Mouse (Mus musculus) E14TG2a.4 (cell line): Measurements from ENCODE around the gene U2af2.
A peak's percentile ranks its signal among the peaks of the same experiment; 100 is the strongest.

Experiments
- H3K27me3 ChIP-seq: 2 replicates; pipeline ENCODE4 v1.6.1; 2014; ENCODE audit warnings: low read length, control low read depth; ENCODE audit not compliant: insufficient read depth
- H3K36me3 ChIP-seq: 2 replicates; pipeline ENCODE4 v1.6.1; 2014; ENCODE audit warnings: low read length, control low read depth; ENCODE audit not compliant: insufficient read depth
- H3K4me1 ChIP-seq: replicated peaks from 2 replicates; pipeline ENCODE4 v1.6.1; 2014; ENCODE audit warnings: low read depth, low read length, control low read depth
- H3K4me3 ChIP-seq: replicated peaks from 2 replicates; pipeline ENCODE4 v1.5.1; 2014; ENCODE audit warnings: mild to moderate bottlenecking, low read length
- H3K9me3 ChIP-seq: 2 replicates; pipeline ENCODE4 v1.6.1; 2014; ENCODE audit warnings: low read length, control low read depth
- CTCF ChIP-seq: conservative IDR thresholded peaks from 2 replicates; pipeline ENCODE4 v1.5.1; 2014; ENCODE audit warnings: low read length
- NANOG ChIP-seq: IDR thresholded peaks from 2 replicates; pipeline ENCODE4 v1.6.1; 2014; ENCODE audit warnings: borderline replicate concordance, low read length, mixed read lengths
- POU5F1 ChIP-seq: IDR thresholded peaks from 2 replicates; pipeline ENCODE4 v1.6.1; 2014; ENCODE audit warnings: low read length, borderline replicate concordance

Gene U2af2

DNA sequence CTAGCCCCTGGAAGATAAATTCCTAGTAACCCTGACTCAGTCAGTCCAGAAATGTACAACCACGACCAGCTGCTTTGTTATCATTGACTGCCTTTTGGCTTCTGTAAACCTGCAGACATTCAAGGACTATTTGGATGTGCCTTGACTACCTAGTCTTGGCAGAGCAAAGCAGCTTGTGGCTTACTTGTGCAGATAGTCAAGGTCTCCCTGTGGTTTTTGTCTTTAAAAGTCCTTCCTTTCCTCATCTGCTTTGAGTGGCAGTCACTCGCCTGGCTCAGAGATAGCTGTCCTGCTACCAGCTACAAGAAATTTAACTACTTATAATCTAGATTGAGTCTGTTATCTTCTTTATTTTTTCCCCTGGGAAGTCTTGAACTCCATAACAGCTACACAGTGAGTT is 17.0 kb upstream of the U2af2 start:
- H3K4me3 ChIP-seq: no peak overlapping the region
- no peaks in the 10 kb centered on the region for H3K9me3 ChIP-seq
- H3K4me1 ChIP-seq: peaks cover 6% of the 10 kb centered on the region
- no peak for TF ChIP-seq POU5F1
- no peak for TF ChIP-seq CTCF
- no peak for TF ChIP-seq NANOG
- H3K36me3 ChIP-seq: peaks cover 4% of the 10 kb centered on the region; the same call in 1 of the 2 replicates
- 0 out of 2 replicates have a peak, but pooled peaks cover 3% of the 10 kb centered on the region for H3K27me3 ChIP-seq

GRCm38 (mm10) chr7:5046112-5046511 is 15.8 kb upstream of the U2af2 start:
- H3K27me3 ChIP-seq: 0 out of 2 replicates have a peak, but pooled peaks cover 6% of the 10 kb centered on the region
- peak; percentile 15; the same call in 1 of the 2 replicates for TF ChIP-seq CTCF
- no peak for TF ChIP-seq POU5F1
- H3K4me3 ChIP-seq: no peak overlapping the region
- peaks cover 14% of the 10 kb centered on the region for H3K4me1 ChIP-seq
- no peaks in the 10 kb centered on the region for H3K9me3 ChIP-seq
- H3K36me3 ChIP-seq: peaks cover 4% of the 10 kb centered on the region; the same call in 1 of the 2 replicates

DNA sequence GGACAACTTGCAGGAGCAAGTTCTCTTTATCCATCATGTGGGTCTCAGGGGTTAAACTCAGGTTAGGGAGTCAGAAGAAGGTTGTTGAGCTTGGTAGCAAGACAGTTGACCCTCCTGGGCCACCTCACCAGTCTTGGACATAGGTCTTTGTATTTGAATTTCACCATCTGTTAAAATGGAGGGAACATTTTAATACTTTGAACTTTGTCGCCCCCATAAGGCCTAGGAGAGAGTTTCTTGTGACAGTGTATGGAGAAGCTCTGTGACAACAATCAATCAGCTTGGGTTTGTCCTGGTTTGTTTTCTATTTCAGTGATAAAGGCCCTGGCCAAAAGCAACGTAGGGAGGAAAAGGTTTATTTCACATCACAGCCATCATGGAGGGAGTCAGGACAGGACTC is 14.6 kb upstream of the U2af2 start:
- H3K36me3 ChIP-seq: no peaks in the 10 kb centered on the region

GRCm38 (mm10) chr7:5051193-5052192 is 10.4 kb upstream of the U2af2 start, which contains the start of gene Zfp580:
Zfp580 (plus strand) TSS chr7:5051538.
- no peak for TF ChIP-seq POU5F1
- TF ChIP-seq CTCF: no peak
- no peak for TF ChIP-seq NANOG
- Histone ChIP-seq H3K9me3 (no peaks in the 10 kb centered on the region), H3K36me3 (no peaks in the 10 kb centered on the region), H3K4me1 (peaks cover 53% of the 10 kb centered on the region), H3K4me3 (peak within 1 kb of the TSS; percentile 90), H3K27me3 (peaks cover 56% of the 10 kb centered on the region)

More for the DNA sequence above, 14.6 kb upstream of the U2af2 start:
- H3K4me3 ChIP-seq: no peak overlapping the region
- TF ChIP-seq NANOG (no peak), POU5F1 (no peak), CTCF (0 out of 2 replicates have a peak, but pooled peaks have one; percentile 7)
- peaks cover 22% of the 10 kb centered on the region for H3K4me1 ChIP-seq
- H3K9me3 ChIP-seq: no peaks in the 10 kb centered on the region
- peaks cover 14% of the 10 kb centered on the region for H3K27me3 ChIP-seq

- no peaks in the 10 kb centered on the region for H3K9me3 ChIP-seq
- peak overlapping the region; percentile 90 for H3K4me3 ChIP-seq
- TF ChIP-seq NANOG (no peak), CTCF (no peak), POU5F1 (no peak)
- H3K4me1 ChIP-seq: peaks cover 54% of the 10 kb centered on the region
- peaks cover 65% of the 10 kb centered on the region for H3K27me3 ChIP-seq
- H3K36me3 ChIP-seq: no peaks in the 10 kb centered on the region
Observed at GRCm38 (mm10) chr7:5052438-5052837, 9.5 kb upstream of the U2af2 start.

- Histone ChIP-seq H3K27me3 (peaks cover 70% of the 10 kb centered on the region), H3K4me1 (peaks cover 59% of the 10 kb centered on the region), H3K4me3 (peak overlapping the region; percentile 90), H3K9me3 (no peaks in the 10 kb centered on the region), H3K36me3 (no peaks in the 10 kb centered on the region)
- TF ChIP-seq NANOG: no peak
- TF ChIP-seq POU5F1: no peak
- TF ChIP-seq CTCF: no peak
Observed at GRCm38 (mm10) chr7:5052931-5053343, 9.0 kb upstream of the U2af2 start.

DNA sequence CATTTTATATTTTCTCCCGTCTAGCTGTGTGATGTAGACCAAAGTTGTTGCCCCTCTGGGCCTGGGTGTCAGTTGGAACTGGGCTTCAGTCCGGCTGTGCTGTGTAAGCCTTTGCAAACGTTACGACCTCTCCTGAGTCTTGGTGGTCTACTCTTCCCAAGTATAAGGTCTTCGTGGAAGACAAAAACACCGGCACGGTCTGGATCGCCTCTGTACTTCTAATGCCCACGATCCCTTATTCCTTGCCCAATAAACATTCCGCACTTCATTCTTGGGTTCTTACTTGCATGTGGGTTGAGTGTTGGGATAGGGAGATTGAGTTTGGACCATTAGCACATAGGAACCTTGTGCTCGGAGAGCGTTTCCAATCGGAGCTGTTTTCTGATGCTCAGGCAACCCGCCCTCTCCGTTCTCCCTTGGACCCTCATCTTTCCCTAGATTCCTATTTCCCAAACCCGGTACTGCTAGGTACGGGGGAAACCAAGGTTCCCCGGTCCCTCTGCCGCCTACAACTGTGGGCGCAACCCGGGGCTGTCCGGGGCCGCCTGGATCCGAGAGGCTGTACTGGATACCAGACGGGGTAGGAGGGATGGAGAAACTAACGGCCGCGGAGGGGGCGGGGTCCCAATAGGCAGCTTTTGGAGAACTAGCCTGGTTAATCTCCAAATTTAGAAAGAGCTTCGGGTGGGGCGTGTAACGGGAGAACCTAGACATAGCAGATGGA is 8.3 kb upstream of the U2af2 start:
- H3K4me3 ChIP-seq: peak overlapping the region; percentile 90
- H3K9me3 ChIP-seq: no peaks in the 10 kb centered on the region
- TF ChIP-seq POU5F1 (no peak), NANOG (no peak), CTCF (no peak)
- peaks cover 77% of the 10 kb centered on the region for H3K27me3 ChIP-seq
- H3K4me1 ChIP-seq: peaks cover 63% of the 10 kb centered on the region
- H3K36me3 ChIP-seq: peaks cover under 1% of the 10 kb centered on the region; the same call in 1 of the 2 replicates

DNA sequence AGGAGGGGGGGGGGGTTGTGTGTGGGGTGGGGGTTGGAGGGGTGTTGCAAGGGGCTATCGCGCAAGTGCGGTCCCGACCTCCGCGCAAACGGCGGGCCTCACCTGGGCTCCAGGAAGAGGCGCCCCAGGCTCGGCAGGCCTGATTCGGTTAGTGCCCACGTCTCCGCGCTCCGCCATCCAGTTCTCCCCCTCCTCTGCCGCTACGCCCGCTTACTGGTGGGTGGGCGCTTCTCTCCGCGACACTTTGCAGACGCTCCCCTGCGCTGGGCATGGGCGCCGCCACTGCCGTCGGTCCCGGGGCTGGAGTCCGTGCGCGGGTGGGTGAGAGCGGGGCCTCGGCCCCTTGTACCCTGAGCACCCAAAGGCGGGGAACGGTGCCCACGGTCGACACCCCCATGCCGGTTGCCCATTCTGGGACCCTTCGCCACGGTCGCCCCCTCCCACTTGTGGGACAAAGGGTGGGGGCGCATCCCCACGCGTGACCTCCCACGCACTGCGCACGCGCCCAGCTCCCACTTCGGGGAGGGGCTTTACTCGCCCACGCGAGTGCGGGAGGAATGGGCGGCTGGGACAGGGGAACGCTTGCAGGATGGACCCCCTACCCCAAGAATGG is 5.2 kb upstream of the U2af2 start:
- Histone ChIP-seq H3K36me3 (peaks cover 14% of the 10 kb centered on the region; the same call in 1 of the 2 replicates), H3K27me3 (peaks cover 73% of the 10 kb centered on the region), H3K4me1 (peaks cover 70% of the 10 kb centered on the region), H3K9me3 (no peaks in the 10 kb centered on the region), H3K4me3 (peak overlapping the region; percentile 84)
- TF ChIP-seq NANOG: no peak
- no peak for TF ChIP-seq POU5F1
- TF ChIP-seq CTCF: no peak
